Mouse (Mus musculus): ENCODE results near the gene 2810006K23Rik. TPM values are rescaled to one million over a fixed set of nuclear protein-coding genes. Genes with fewer than 3 reads are reported as not detected.
"Not testable (repeated sequence)": the region's sequence is repeated elsewhere in the genome, so short reads cannot be mapped to it uniquely, and the experiment has no call there.

2810006K23Rik gene
- polyA plus RNA-seq, 1 experiment from 2014 or later: 13.3 TPM

DNA sequence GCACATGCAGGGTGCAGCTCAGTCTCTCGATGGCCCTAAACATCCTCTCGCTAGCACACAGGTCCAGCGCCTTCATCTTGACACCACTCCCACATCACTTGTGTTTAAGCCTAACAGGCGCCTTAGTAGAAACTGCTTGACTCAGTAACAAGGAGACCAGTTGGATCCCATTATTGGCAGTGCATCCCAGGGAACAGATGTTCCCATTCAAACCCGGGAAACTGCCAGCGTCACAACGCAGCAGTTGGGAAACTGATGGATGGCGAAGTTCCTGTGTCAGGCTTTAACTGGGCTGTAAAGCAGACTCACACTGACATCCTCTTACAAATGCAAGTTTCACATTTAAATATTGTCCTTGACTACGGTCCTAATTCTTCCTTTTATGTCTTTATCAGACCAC is 10.0 kb downstream of the 2810006K23Rik start:
- Histone ChIP-seq H3K27me3 (replicated peaks; ENCODE audit: control insufficient read depth, insufficient read depth, low read length) (no peaks in the 10 kb centered on the region), H3K4me1 (ENCODE audit: control insufficient read depth, insufficient read depth, low read depth, low read length) (peaks cover 17% of the 10 kb centered on the region; the same call in 1 of the 2 replicates), H3K4me2 (ENCODE audit: low read length) (no peak overlapping the region), H3K4me3 (ENCODE audit: low read length) (no peak overlapping the region), H3K9me3 (ENCODE audit: control insufficient read depth, low read length) (no peaks in the 10 kb centered on the region), H3K9ac (ENCODE audit: low read depth, low read length) (no peak overlapping the region), H3K36me3 (ENCODE audit: control insufficient read depth, insufficient read depth, low read length) (no peaks in the 10 kb centered on the region), H3K27ac (ENCODE audit: low read depth, low read length) (peak overlapping the region; percentile 42; the same call in 1 of the 2 replicates)
- ATAC-seq: no peak
- 33% methylated on average over 9 of the region's 9 CpGs for WGBS

DNA sequence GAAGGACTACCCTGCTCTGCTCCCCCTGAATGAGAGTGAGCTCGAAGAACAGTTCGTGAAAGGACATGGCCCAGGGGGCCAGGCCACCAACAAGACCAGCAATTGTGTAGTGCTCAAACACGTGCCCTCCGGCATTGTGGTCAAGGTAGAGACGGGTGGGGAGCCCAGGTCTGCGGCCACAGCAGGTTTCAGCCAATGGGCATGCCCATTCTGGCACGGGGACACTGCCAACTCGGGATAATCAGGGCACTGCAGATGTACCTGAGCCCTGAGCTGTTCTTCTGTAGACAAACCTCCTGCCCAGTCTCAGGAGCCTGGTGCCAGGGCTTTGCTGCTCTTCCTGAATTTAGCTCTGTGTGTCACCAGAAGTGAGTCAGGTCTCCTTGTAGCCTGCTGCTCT is 10.9 kb downstream of the 2810006K23Rik start:
- no peak for ATAC-seq
- Histone ChIP-seq H3K36me3 (ENCODE audit: control insufficient read depth, insufficient read depth, low read length) (no peaks in the 10 kb centered on the region), H3K27me3 (replicated peaks; ENCODE audit: control insufficient read depth, insufficient read depth, low read length) (no peaks in the 10 kb centered on the region), H3K4me2 (ENCODE audit: low read length) (no peak overlapping the region), H3K27ac (ENCODE audit: low read depth, low read length) (peak overlapping the region; percentile 42), H3K9ac (ENCODE audit: low read depth, low read length) (no peak overlapping the region), H3K4me1 (ENCODE audit: control insufficient read depth, insufficient read depth, low read depth, low read length) (peaks cover 14% of the 10 kb centered on the region; the same call in 1 of the 2 replicates), H3K9me3 (ENCODE audit: control insufficient read depth, low read length) (no peaks in the 10 kb centered on the region), H3K4me3 (ENCODE audit: low read length) (no peak overlapping the region)
- 73% methylated on average over 8 of the region's 8 CpGs for WGBS

DNA sequence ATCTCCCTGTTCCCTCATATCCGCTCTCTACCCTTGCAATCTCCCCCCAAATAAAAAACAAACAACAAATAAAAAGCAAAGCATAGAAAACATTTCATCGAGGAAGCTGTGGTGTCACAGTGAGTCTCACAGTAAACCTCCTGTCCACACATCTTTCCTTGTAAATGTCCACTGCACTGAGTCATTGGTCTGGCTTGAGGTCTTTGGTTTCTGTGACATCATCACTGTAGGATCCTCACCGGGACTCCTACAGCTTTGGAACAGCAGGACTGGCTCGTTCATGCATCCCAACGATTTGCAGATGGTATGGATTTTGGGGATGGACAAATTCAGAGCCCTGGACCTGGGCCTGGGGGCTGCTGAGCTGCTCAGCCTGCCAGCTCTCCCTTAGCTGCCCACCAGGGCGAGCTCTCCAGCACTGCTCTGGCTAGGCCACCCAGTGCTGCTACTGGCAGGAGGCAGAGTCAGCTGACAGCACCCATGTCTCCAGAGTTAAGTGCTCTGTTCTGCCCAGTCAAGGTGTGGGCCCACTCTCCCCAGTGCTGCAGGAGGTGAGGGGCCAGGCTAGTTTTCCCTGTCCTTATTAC is 14.0 kb downstream of the 2810006K23Rik start:
- not testable (repeated sequence) for H3K9ac ChIP-seq (ENCODE audit: low read depth, low read length); H3K4me2 ChIP-seq (ENCODE audit: low read length); H3K4me1 ChIP-seq (ENCODE audit: control insufficient read depth, insufficient read depth, low read depth, low read length); H3K4me3 ChIP-seq (ENCODE audit: low read length); H3K27me3 ChIP-seq (replicated peaks; ENCODE audit: control insufficient read depth, insufficient read depth, low read length); H3K9me3 ChIP-seq (ENCODE audit: control insufficient read depth, low read length); H3K27ac ChIP-seq (ENCODE audit: low read depth, low read length)
- 66% methylated on average over 6 of the region's 6 CpGs for WGBS
- ATAC-seq: 0 out of 2 replicates have a peak, but pooled peaks have one; percentile 32
- peaks cover 14% of the 10 kb centered on the region for H3K36me3 ChIP-seq (ENCODE audit: control insufficient read depth, insufficient read depth, low read length)

DNA sequence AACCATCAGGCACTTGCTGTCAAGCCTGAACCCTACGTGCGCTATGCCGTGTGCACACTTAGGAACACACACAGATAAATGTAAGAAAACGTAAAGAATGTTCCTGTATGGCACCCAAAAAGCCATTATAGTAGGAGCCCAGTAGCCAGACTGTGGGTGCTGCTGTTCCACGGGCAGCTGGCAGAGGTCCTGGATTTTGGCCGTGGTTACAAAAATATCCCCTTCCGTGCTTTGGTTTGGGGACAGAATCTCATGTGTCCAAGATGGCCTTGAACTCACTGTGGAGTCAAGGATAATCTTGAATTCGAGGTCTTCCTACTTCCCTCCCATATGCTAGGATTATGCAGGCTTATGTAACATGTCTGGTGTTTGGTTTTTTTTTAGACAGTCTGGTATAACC is 15.0 kb downstream of the 2810006K23Rik start:
- no peak overlapping the region for H3K4me3 ChIP-seq (ENCODE audit: low read length)
- no peak for ATAC-seq
- no peaks in the 10 kb centered on the region for H3K27me3 ChIP-seq (replicated peaks; ENCODE audit: control insufficient read depth, insufficient read depth, low read length)
- H3K9ac ChIP-seq (ENCODE audit: low read depth, low read length): no peak overlapping the region
- peaks cover 5% of the 10 kb centered on the region; the same call in 1 of the 2 replicates for H3K4me1 ChIP-seq (ENCODE audit: control insufficient read depth, insufficient read depth, low read depth, low read length)
- H3K9me3 ChIP-seq (ENCODE audit: control insufficient read depth, low read length): no peaks in the 10 kb centered on the region
- H3K27ac ChIP-seq (ENCODE audit: low read depth, low read length): no peak overlapping the region
- H3K4me2 ChIP-seq (ENCODE audit: low read length): no peak overlapping the region
- WGBS: 86% methylated on average over 8 of the region's 8 CpGs
- peaks cover 15% of the 10 kb centered on the region for H3K36me3 ChIP-seq (ENCODE audit: control insufficient read depth, insufficient read depth, low read length)

DNA sequence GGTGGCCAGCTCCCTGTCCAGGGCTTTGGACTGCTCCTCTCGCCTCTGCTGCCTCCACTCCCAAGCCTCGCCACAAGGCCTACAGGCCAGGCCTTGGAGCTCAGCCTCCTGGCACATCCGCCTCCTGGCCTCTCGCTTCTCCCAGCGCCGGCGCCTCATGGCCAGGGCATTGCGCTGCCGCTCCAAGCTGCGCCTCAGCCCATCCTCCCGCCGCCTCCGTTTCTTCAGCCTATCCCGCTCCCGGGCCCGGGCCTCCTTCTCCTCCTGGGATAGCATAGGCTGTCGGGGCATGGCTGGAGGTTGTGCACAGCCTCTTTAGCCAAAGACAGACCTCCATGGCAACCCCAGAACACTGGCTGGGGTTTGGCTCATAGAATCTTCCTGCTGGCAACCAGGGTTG is 21.3 kb downstream of the 2810006K23Rik start:
- WGBS: 72% methylated on average over 17 of the region's 17 CpGs
- H3K9ac ChIP-seq (ENCODE audit: low read depth, low read length): peak overlapping the region; percentile 47
- no peaks in the 10 kb centered on the region for H3K27me3 ChIP-seq (replicated peaks; ENCODE audit: control insufficient read depth, insufficient read depth, low read length)
- H3K4me3 ChIP-seq (ENCODE audit: low read length): peak overlapping the region; percentile 15; the same call in 1 of the 2 replicates
- H3K27ac ChIP-seq (ENCODE audit: low read depth, low read length): peak overlapping the region; percentile 98
- no peak for ATAC-seq
- H3K4me2 ChIP-seq (ENCODE audit: low read length): peak overlapping the region; percentile 89
- no peaks in the 10 kb centered on the region for H3K9me3 ChIP-seq (ENCODE audit: control insufficient read depth, low read length)
- peaks cover 14% of the 10 kb centered on the region for H3K36me3 ChIP-seq (ENCODE audit: control insufficient read depth, insufficient read depth, low read length)
- peaks cover 30% of the 10 kb centered on the region for H3K4me1 ChIP-seq (ENCODE audit: control insufficient read depth, insufficient read depth, low read depth, low read length)

DNA sequence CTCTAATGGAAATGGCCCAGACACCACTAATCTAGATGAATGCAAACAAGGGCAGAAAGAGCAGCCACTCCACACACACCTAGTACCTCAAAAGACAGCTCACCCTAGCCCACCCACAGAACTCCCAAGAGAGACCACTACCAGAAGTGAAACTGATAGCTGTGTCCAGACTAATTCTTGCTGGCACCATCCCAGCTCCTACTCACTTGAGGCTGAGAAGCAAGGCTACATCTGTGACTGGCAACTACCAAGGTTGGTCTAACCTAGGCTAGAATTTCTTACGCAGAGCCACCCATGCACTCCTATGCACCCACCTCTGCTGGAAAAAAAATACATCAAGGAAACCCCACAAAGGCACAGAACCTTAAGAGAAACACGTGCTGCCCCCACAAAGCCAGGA is 22.5 kb downstream of the 2810006K23Rik start:
- Histone ChIP-seq H3K4me1 (ENCODE audit: control insufficient read depth, insufficient read depth, low read depth, low read length) (peaks cover 33% of the 10 kb centered on the region), H3K4me2 (ENCODE audit: low read length) (peak overlapping the region; percentile 89), H3K36me3 (ENCODE audit: control insufficient read depth, insufficient read depth, low read length) (peaks cover 6% of the 10 kb centered on the region; the same call in 1 of the 2 replicates), H3K27me3 (replicated peaks; ENCODE audit: control insufficient read depth, insufficient read depth, low read length) (no peaks in the 10 kb centered on the region), H3K4me3 (ENCODE audit: low read length) (peak overlapping the region; percentile 90), H3K27ac (ENCODE audit: low read depth, low read length) (peak overlapping the region; percentile 98), H3K9me3 (ENCODE audit: control insufficient read depth, low read length) (no peaks in the 10 kb centered on the region), H3K9ac (ENCODE audit: low read depth, low read length) (peak overlapping the region; percentile 21; the same call in 1 of the 2 replicates)
- WGBS: 63% methylated on average over 2 of the region's 2 CpGs
- no peak for ATAC-seq

DNA sequence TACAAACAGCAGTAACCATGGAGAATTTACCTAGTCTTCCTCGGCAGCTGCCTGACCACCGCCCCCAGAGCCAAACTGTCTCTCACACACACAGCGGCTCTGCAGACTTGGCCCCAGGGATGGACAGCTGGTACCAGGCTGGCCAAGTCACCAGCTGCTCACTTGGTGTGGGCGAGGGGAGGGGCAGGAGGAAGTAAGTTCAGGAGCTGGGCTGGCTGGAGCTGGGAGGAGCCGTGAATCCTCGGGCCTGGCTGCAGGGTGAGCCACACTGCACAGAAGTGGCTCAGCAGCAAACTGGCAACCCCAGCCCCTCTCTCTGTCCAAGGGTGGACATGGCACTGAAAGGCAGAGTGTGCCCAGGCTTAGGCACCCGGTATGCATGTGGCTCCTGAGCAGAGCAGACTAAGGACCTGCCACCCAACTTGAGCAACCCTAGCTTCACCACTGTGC is 23.2 kb downstream of the 2810006K23Rik start:
- Histone ChIP-seq H3K4me1 (ENCODE audit: control insufficient read depth, insufficient read depth, low read depth, low read length) (peaks cover 36% of the 10 kb centered on the region), H3K36me3 (ENCODE audit: control insufficient read depth, insufficient read depth, low read length) (peaks cover 6% of the 10 kb centered on the region; the same call in 1 of the 2 replicates), H3K27ac (ENCODE audit: low read depth, low read length) (peak overlapping the region; percentile 98), H3K9ac (ENCODE audit: low read depth, low read length) (peak overlapping the region; percentile 95), H3K4me3 (ENCODE audit: low read length) (peak overlapping the region; percentile 90), H3K27me3 (replicated peaks; ENCODE audit: control insufficient read depth, insufficient read depth, low read length) (no peaks in the 10 kb centered on the region), H3K9me3 (ENCODE audit: control insufficient read depth, low read length) (no peaks in the 10 kb centered on the region), H3K4me2 (ENCODE audit: low read length) (peak overlapping the region; percentile 89)
- WGBS: 7% methylated on average over 7 of the region's 7 CpGs
- ATAC-seq: peak; percentile 88

DNA sequence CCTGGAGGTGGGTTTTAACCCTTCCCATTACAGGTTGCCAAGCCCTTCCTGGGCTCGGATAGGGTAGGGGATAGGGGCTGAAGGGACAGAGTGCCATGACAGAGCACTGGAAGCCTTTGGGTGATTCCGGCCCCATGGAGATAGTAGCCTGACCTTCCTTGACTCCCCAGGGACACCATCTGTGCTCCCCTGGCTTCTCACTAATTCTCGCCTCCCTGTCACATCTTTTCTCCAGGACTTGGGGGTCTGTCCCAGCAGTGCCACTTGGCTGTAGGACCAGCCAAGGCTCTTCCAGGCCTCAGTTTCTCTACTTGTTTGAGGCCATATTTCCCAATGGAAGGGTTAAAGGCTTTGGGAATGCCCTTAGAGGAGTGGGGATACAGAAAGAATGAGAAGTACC is 23.7 kb downstream of the 2810006K23Rik start:
- WGBS: 29% methylated on average over 3 of the region's 3 CpGs
- peak overlapping the region; percentile 95 for H3K9ac ChIP-seq (ENCODE audit: low read depth, low read length)
- H3K4me3 ChIP-seq (ENCODE audit: low read length): peak overlapping the region; percentile 90
- H3K27me3 ChIP-seq (replicated peaks; ENCODE audit: control insufficient read depth, insufficient read depth, low read length): no peaks in the 10 kb centered on the region
- H3K4me1 ChIP-seq (ENCODE audit: control insufficient read depth, insufficient read depth, low read depth, low read length): peaks cover 36% of the 10 kb centered on the region
- no peak for ATAC-seq
- peak overlapping the region; percentile 98 for H3K27ac ChIP-seq (ENCODE audit: low read depth, low read length)
- H3K36me3 ChIP-seq (ENCODE audit: control insufficient read depth, insufficient read depth, low read length): peaks cover 4% of the 10 kb centered on the region; the same call in 1 of the 2 replicates
- H3K4me2 ChIP-seq (ENCODE audit: low read length): peak overlapping the region; percentile 89
- no peaks in the 10 kb centered on the region for H3K9me3 ChIP-seq (ENCODE audit: control insufficient read depth, low read length)

DNA sequence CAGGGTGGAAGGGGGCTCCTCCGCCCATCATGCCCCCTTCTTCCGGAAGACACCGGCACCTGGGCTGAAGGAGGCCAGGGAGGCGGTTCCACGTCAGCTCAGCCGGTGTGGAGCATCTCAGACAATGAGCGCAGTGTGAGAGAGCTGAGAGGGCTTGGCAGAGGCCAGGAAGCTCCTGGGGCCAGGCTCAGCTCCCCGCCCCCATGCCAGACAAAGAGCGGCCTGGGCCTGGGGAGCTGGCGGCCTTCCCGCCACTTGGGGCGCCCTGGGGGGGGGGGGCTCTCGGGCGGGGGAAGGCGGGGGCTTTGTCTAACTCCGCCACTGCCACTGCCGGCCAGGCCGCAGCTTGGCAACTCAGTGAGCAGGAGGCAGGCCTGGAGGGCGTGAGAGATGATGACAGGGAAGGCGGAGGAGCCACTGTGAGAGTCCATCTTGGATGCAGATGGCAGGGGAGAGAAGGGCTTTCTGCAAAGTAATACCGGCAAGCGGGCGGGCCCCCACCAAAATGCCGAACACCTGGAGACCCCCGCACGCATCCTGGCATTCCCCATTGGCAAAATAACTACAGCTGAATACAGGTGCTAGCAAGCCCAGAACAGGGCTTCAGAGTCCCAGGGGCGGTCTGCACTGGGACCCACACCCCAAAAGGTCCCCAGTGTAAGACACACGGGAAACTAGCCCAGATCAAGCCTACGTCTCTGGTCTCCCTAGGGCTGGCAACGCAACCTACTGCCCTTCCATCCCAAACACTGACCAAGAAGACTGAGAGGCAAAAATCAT is 24.4 kb downstream of the 2810006K23Rik start:
- Histone ChIP-seq H3K4me1 (ENCODE audit: control insufficient read depth, insufficient read depth, low read depth, low read length) (peaks cover 36% of the 10 kb centered on the region), H3K27me3 (replicated peaks; ENCODE audit: control insufficient read depth, insufficient read depth, low read length) (no peaks in the 10 kb centered on the region), H3K27ac (ENCODE audit: low read depth, low read length) (peak overlapping the region; percentile 98), H3K9ac (ENCODE audit: low read depth, low read length) (peak overlapping the region; percentile 95), H3K36me3 (ENCODE audit: control insufficient read depth, insufficient read depth, low read length) (no peaks in the 10 kb centered on the region), H3K9me3 (ENCODE audit: control insufficient read depth, low read length) (no peaks in the 10 kb centered on the region), H3K4me3 (ENCODE audit: low read length) (peak overlapping the region; percentile 90), H3K4me2 (ENCODE audit: low read length) (peak overlapping the region; percentile 89)
- under 1% methylated on average over 22 of the region's 30 CpGs for WGBS
- ATAC-seq: peak; percentile 87
